ENCODE assay signal across 8 mouse cellular contexts in the genomic region with DNA sequence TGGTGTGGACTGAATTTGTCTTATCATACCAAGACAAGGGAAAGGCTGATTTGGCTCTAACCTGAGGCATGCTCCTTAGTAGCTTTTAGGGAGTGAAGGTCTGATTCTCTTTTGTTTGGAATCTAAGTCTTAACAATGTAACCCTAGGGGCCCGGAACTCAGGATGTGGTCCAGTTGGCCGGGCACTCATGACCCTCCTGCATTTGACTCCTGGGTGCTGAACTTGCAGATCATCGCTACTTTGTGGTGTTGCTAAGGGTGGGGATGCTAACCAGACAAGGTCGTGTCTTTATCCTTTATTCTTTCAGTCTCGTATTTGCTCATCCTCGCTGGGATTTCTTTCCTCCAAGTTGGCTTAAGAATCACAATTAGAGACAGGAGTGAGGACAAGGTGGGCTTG. TPM values are rescaled to one million over a fixed set of nuclear protein-coding genes. Genes with fewer than 3 reads are reported as not detected.
DNase-seq lines count a peak whose midpoint lies in the region; ATAC-seq lines count a peak whose summit lies in the region.

No protein-coding gene starts in this region.

- peak overlapping the region; percentile 17; the same call in 1 of the 2 replicates for H3K4me3 ChIP-seq in liver, embryonic 11.5 days (ENCODE audit: low read depth, low read length)
- H3K4me3 ChIP-seq in embryonic facial prominence, embryonic 12.5 days, result peak overlapping the region; percentile 22
- H3K4me3 ChIP-seq in neural tube, embryonic 12.5 days, result no peak overlapping the region

- no peaks in the 10 kb centered on the region for H3K36me3 ChIP-seq in liver, embryonic 11.5 days (ENCODE audit: control insufficient read depth, insufficient read depth, low read length)
- no peaks in the 10 kb centered on the region for H3K36me3 ChIP-seq in embryonic facial prominence, embryonic 12.5 days
- no peaks in the 10 kb centered on the region for H3K36me3 ChIP-seq in neural tube, embryonic 12.5 days

- peaks cover 24% of the 10 kb centered on the region for H3K27me3 ChIP-seq in liver, embryonic 11.5 days (replicated peaks; ENCODE audit: control insufficient read depth, insufficient read depth, low read length)
- no peaks in the 10 kb centered on the region for H3K27me3 ChIP-seq in embryonic facial prominence, embryonic 12.5 days
- H3K27me3 ChIP-seq in neural tube, embryonic 12.5 days (replicated peaks), result 0 out of 2 replicates have a peak, but pooled peaks cover 15% of the 10 kb centered on the region

- peak overlapping the region; percentile 58 for H3K4me2 ChIP-seq in liver, embryonic 11.5 days
- peak overlapping the region; percentile 54 for H3K4me2 ChIP-seq in embryonic facial prominence, embryonic 12.5 days (replicated peaks)
- H3K4me2 ChIP-seq in neural tube, embryonic 12.5 days (replicated peaks), result peak overlapping the region; percentile 50

- DNase-seq in liver, embryonic 11.5 days (ENCODE audit: low spot score), result no peak
- no peak for DNase-seq in liver
- no peak for DNase-seq in frontal cortex, postnatal 25 days (ENCODE audit: low spot score in 2 of 2)
- DNase-seq in thymus, adult 18-20 months, result no peak

- H3K27ac ChIP-seq in liver, embryonic 11.5 days (ENCODE audit: low read depth, low read length), result no peak overlapping the region
- H3K27ac ChIP-seq in embryonic facial prominence, embryonic 12.5 days, result no peak overlapping the region
- H3K27ac ChIP-seq in neural tube, embryonic 12.5 days, result no peak overlapping the region

- H3K9me3 ChIP-seq in liver, embryonic 11.5 days (ENCODE audit: control insufficient read depth, low read length), result no peaks in the 10 kb centered on the region
- no peaks in the 10 kb centered on the region for H3K9me3 ChIP-seq in embryonic facial prominence, embryonic 12.5 days
- H3K9me3 ChIP-seq in neural tube, embryonic 12.5 days, result no peaks in the 10 kb centered on the region

- ATAC-seq in liver, embryonic 11.5 days (replicated peaks; ENCODE audit: low FRiP score), result no peak
- ATAC-seq in embryonic facial prominence, embryonic 12.5 days (ENCODE audit: insufficient number of reproducible peaks, insufficient read depth, low FRiP score, low TSS enrichment), result no peak
- ATAC-seq in inflammation-experienced regulatory T-cells, adult 6 months, result peak; percentile 29
- no peak for ATAC-seq in neural tube, embryonic 12.5 days (ENCODE audit: low FRiP score, low read depth)
- ATAC-seq in megakaryocyte progenitor cell, adult 5-6 weeks (replicated peaks; ENCODE audit: poor library complexity), result no peak

- WGBS in liver, embryonic 11.5 days, result 17% methylated on average over 6 of the region's 6 CpGs
- 21% methylated on average over 6 of the region's 6 CpGs for WGBS in embryonic facial prominence, embryonic 12.5 days
- 18% methylated on average over 6 of the region's 6 CpGs for WGBS in neural tube, embryonic 12.5 days

- H3K4me1 ChIP-seq in liver, embryonic 11.5 days (replicated peaks; ENCODE audit: control insufficient read depth, insufficient read depth, low read length), result peaks cover 6% of the 10 kb centered on the region
- peaks cover 5% of the 10 kb centered on the region for H3K4me1 ChIP-seq in embryonic facial prominence, embryonic 12.5 days
- no peaks in the 10 kb centered on the region; the same call in 1 of the 2 replicates for H3K4me1 ChIP-seq in neural tube, embryonic 12.5 days

- H3K9ac ChIP-seq in liver, embryonic 11.5 days (ENCODE audit: low read depth, low read length), result no peak overlapping the region
- peak overlapping the region; percentile 8; the same call in 1 of the 2 replicates for H3K9ac ChIP-seq in embryonic facial prominence, embryonic 12.5 days
- no peak overlapping the region for H3K9ac ChIP-seq in neural tube, embryonic 12.5 days

RNA-seq across cellular contexts. Expression of a gene that starts 37.5 kb away (rescaled TPM):
- 3.7 and 4.8 TPM in 2 replicates for polyA plus RNA-seq in liver, embryonic 11.5 days (2014; fragmentation: Nextera tagmentation; extraction: Ambion mirVana)
- 4.3 and 5.2 TPM in 2 replicates for polyA plus RNA-seq in embryonic facial prominence, embryonic 12.5 days (2016; fragmentation: Nextera tagmentation; extraction: Ambion mirVana)
- 1 to 10 TPM; 1.0 to 2.0 (median 1.6) TPM for polyA plus RNA-seq in inflammation-experienced regulatory T-cells, adult 6 months (2017; shearing (Covaris generic))
- 2.7 and 3.1 TPM in 2 replicates for polyA plus RNA-seq in neural tube, embryonic 12.5 days (2016; fragmentation: Nextera tagmentation; extraction: Ambion mirVana)
- 0.39 and 0.52 TPM in 2 replicates for total RNA-seq in megakaryocyte progenitor cell, adult 5-6 weeks (2015)
- 20.9 and 25.2 TPM in 2 replicates for total RNA-seq in megakaryocyte progenitor cell, adult 5-6 weeks (2017)

RNA-seq across cellular contexts. Expression of a gene that starts 47.0 kb away (rescaled TPM):
- 6.2 and 8.0 TPM in 2 replicates for polyA plus RNA-seq in liver, embryonic 11.5 days (2014; fragmentation: Nextera tagmentation; extraction: Ambion mirVana)
- 12.8 and 13.6 TPM in 2 replicates for polyA plus RNA-seq in embryonic facial prominence, embryonic 12.5 days (2016; fragmentation: Nextera tagmentation; extraction: Ambion mirVana)
- polyA plus RNA-seq in inflammation-experienced regulatory T-cells, adult 6 months (2017; shearing (Covaris generic)), result 10 to 100 TPM in 2 of 3 experiments, 1 to 10 TPM in 1; 7.9 to 19.2 (median 16.0) TPM
- 5.0 and 6.9 TPM in 2 replicates for polyA plus RNA-seq in neural tube, embryonic 12.5 days (2016; fragmentation: Nextera tagmentation; extraction: Ambion mirVana)
- 4.0 TPM in 2 replicates for total RNA-seq in megakaryocyte progenitor cell, adult 5-6 weeks (2015)
- total RNA-seq in megakaryocyte progenitor cell, adult 5-6 weeks (2017), result 1.3 and 2.7 TPM in 2 replicates
